Mouse (Mus musculus) heart, postnatal 0 days (tissue): ENCODE results near the gene Dmd.

Experiments used
- CTCF ChIP-seq: IDR thresholded peaks from 2 replicates; pipeline ENCODE4 v1.5.1; 2016; ENCODE audit warnings: antibody characterized with exemption, control low read depth, low read depth
- EP300 ChIP-seq: IDR thresholded peaks from 2 replicates; pipeline ENCODE4 v1.6.1; 2016; ENCODE audit warnings: antibody characterized with exemption, low read depth

- TF ChIP-seq CTCF (no peak), EP300 (no peak)
These were observed 1496.0 kb downstream of the Dmd start for GRCm38 (mm10) chrX:84444638-84445037.
